Mouse (Mus musculus): ENCODE data around the gene Plxnb2.

Gene Plxnb2

GRCm38 (mm10) chr15:89180081-89180541, 477 bp downstream of the Plxnb2 start:
- no peak for DNase-seq (ENCODE audit: extremely low read depth, insufficient read length, low spot score)

- no peak for DNase-seq (ENCODE audit: extremely low read depth, insufficient read length, low spot score)
These were observed 991 bp downstream of the Plxnb2 start for GRCm38 (mm10) chr15:89179630-89179964.

- DNase-seq (ENCODE audit: extremely low read depth, insufficient read length, low spot score) = peak; percentile 82
These were observed 1.5 kb downstream of the Plxnb2 start for GRCm38 (mm10) chr15:89178954-89179629.

GRCm38 (mm10) chr15:89178260-89178860, 2.2 kb downstream of the Plxnb2 start:
- DNase-seq (ENCODE audit: extremely low read depth, insufficient read length, low spot score) = no peak

GRCm38 (mm10) chr15:89177576-89178259, 2.9 kb downstream of the Plxnb2 start:
- no peak for DNase-seq (ENCODE audit: extremely low read depth, insufficient read length, low spot score)

- peak; percentile 82 for DNase-seq (ENCODE audit: extremely low read depth, insufficient read length, low spot score)
These were observed 3.5 kb downstream of the Plxnb2 start for GRCm38 (mm10) chr15:89177121-89177520.

- DNase-seq (ENCODE audit: extremely low read depth, insufficient read length, low spot score) = no peak
These were observed 5.0 kb downstream of the Plxnb2 start for GRCm38 (mm10) chr15:89175411-89176155.

GRCm38 (mm10) chr15:89174889-89175339, 5.7 kb downstream of the Plxnb2 start:
- no peak for DNase-seq (ENCODE audit: extremely low read depth, insufficient read length, low spot score)

GRCm38 (mm10) chr15:89173906-89174214, 6.7 kb downstream of the Plxnb2 start:
- DNase-seq (ENCODE audit: extremely low read depth, insufficient read length, low spot score) = no peak

- no peak for DNase-seq (ENCODE audit: extremely low read depth, insufficient read length, low spot score)
These were observed 7.3 kb downstream of the Plxnb2 start for GRCm38 (mm10) chr15:89173024-89173905.

GRCm38 (mm10) chr15:89172276-89172935, 8.2 kb downstream of the Plxnb2 start:
- DNase-seq (ENCODE audit: extremely low read depth, insufficient read length, low spot score) = no peak

GRCm38 (mm10) chr15:89171526-89172051, 9.0 kb downstream of the Plxnb2 start:
- no peak for DNase-seq (ENCODE audit: extremely low read depth, insufficient read length, low spot score)

GRCm38 (mm10) chr15:89170102-89170501, 10.5 kb downstream of the Plxnb2 start:
- DNase-seq (ENCODE audit: extremely low read depth, insufficient read length, low spot score) = no peak

- peak; percentile 91 for DNase-seq (ENCODE audit: extremely low read depth, insufficient read length, low spot score)
These were observed 11.2 kb downstream of the Plxnb2 start for GRCm38 (mm10) chr15:89169431-89169830.

GRCm38 (mm10) chr15:89168922-89169321, 11.7 kb downstream of the Plxnb2 start:
- DNase-seq (ENCODE audit: extremely low read depth, insufficient read length, low spot score) = no peak

- DNase-seq (ENCODE audit: extremely low read depth, insufficient read length, low spot score) = no peak
These were observed 15.1 kb downstream of the Plxnb2 start for GRCm38 (mm10) chr15:89165478-89165877.

- no peak for DNase-seq (ENCODE audit: extremely low read depth, insufficient read length, low spot score)
These were observed 19.2 kb downstream of the Plxnb2 start for GRCm38 (mm10) chr15:89161397-89161796.

- no peak for DNase-seq (ENCODE audit: extremely low read depth, insufficient read length, low spot score)
These were observed 22.1 kb downstream of the Plxnb2 start for GRCm38 (mm10) chr15:89158516-89158915.

GRCm38 (mm10) chr15:89157954-89158353, 22.6 kb downstream of the Plxnb2 start:
- DNase-seq (ENCODE audit: extremely low read depth, insufficient read length, low spot score) = peak; percentile 55

All from 3134 (cell line).